Mouse (Mus musculus) erythroblast, embryonic 14.5 days (primary cell): ENCODE measurements around the gene Ltc4s. TPM values are rescaled to one million over a fixed set of nuclear protein-coding genes. Genes with fewer than 3 reads are reported as not detected.

ENCODE experiments used
- H3K27me3 ChIP-seq: 2 replicates; pipeline ENCODE4 v1.6.1; 2012; ENCODE audit warnings: inconsistent platforms; ENCODE audit not compliant: control insufficient read depth
- H3K36me3 ChIP-seq: 2 replicates; pipeline ENCODE4 v1.6.1; 2012; ENCODE audit warnings: mild to moderate bottlenecking, inconsistent platforms; ENCODE audit not compliant: control insufficient read depth
- H3K4me1 ChIP-seq: 2 replicates; pipeline ENCODE4 v1.6.1; 2012; ENCODE audit warnings: inconsistent platforms; ENCODE audit not compliant: control insufficient read depth
- H3K4me3 ChIP-seq: replicated peaks from 2 replicates; pipeline ENCODE3; 2012; ENCODE audit warnings: moderate library complexity, mild to moderate bottlenecking, inconsistent platforms
- H3K9me3 ChIP-seq: 2 replicates; pipeline ENCODE4 v1.6.1; 2012; ENCODE audit warnings: low read length, inconsistent platforms, mixed read lengths; ENCODE audit not compliant: control insufficient read depth
- GATA1 ChIP-seq: IDR thresholded peaks from 2 replicates; pipeline ENCODE4 v1.6.1; 2012; ENCODE audit warnings: low read length, inconsistent platforms, mixed read lengths
- TAL1 ChIP-seq: IDR thresholded peaks from 3 replicates; pipeline ENCODE4 v1.6.1; 2012; ENCODE audit warnings: low read length, inconsistent platforms, mixed read lengths
- polyA plus RNA-seq: library from polyadenylated mRNA; stranded (reverse); fragments of >175 nt; gene quantifications from 2 replicates; pipeline ENCODE4 v1.2.3, GENCODE M21; 2012

Gene Ltc4s
- polyA plus RNA-seq, 1 experiment = not detected

- peaks cover 6% of the 10 kb centered on the region for H3K4me1 ChIP-seq
- peaks cover 12% of the 10 kb centered on the region for H3K36me3 ChIP-seq
- TF ChIP-seq GATA1 (no peak), TAL1 (no peak)
Observed at GRCm38 (mm10) chr11:50272819-50273218, 34.4 kb upstream of the Ltc4s start.

DNA sequence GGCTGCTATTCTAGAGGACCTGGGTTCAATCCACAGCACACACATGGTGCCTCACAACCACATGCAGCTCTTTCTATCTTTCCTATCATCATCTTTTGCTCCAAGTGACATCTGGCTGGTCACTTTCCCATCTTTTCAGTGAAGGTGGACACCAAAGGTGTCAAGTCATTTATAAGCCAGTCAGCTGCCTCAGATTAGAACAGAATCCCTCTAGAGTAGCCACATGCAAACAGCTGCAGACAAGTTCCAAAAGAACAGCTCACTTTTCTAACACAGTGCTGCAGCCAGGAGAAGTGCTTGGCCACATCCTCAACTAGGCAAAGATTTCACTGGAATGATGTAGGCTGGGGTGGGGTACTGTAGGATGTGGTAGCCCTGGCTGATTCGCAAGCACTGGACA, 31.5 kb upstream of the Ltc4s start:
- TF ChIP-seq TAL1 (no peak), GATA1 (no peak)
- H3K9me3 ChIP-seq = no peaks in the 10 kb centered on the region
- H3K27me3 ChIP-seq = no peaks in the 10 kb centered on the region
- peaks cover 33% of the 10 kb centered on the region for H3K36me3 ChIP-seq
- no peak overlapping the region for H3K4me3 ChIP-seq
- peaks cover 2% of the 10 kb centered on the region; the same call in 1 of the 2 replicates for H3K4me1 ChIP-seq

More at GRCm38 (mm10) chr11:50272819-50273218, 34.4 kb upstream of the Ltc4s start:
- H3K9me3 ChIP-seq = no peaks in the 10 kb centered on the region
- H3K27me3 ChIP-seq = no peaks in the 10 kb centered on the region
- H3K4me3 ChIP-seq = no peak overlapping the region

- Histone ChIP-seq H3K9me3 (no peaks in the 10 kb centered on the region), H3K4me3 (no peak overlapping the region), H3K36me3 (peaks cover 41% of the 10 kb centered on the region), H3K27me3 (no peaks in the 10 kb centered on the region), H3K4me1 (peaks cover 2% of the 10 kb centered on the region; the same call in 1 of the 2 replicates)
- TF ChIP-seq GATA1 (no peak), TAL1 (no peak)
Observed at GRCm38 (mm10) chr11:50269163-50269562, 30.7 kb upstream of the Ltc4s start.

DNA sequence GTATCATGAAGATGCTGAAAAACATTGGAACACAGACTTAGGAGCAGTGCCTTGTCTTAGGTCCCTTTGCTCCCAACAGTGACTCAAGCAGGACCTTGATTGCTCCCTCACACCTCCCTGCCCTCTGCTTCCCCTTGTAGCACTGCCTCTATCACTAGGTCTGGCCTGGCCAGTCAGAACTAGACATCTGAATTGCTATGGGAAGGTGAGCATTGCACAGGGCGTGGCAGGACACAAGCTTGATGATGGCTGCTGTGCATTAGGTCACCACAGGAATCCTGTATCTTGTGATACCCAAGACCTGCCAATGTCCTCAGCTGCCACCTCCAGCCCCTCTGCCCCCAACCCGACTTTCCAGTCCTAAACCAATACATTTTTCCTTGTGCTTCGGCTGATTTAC, 28.6 kb upstream of the Ltc4s start:
- H3K9me3 ChIP-seq = no peaks in the 10 kb centered on the region
- no peak overlapping the region for H3K4me3 ChIP-seq
- peaks cover 2% of the 10 kb centered on the region; the same call in 1 of the 2 replicates for H3K4me1 ChIP-seq
- no peaks in the 10 kb centered on the region for H3K27me3 ChIP-seq
- peaks cover 57% of the 10 kb centered on the region for H3K36me3 ChIP-seq
- TF ChIP-seq GATA1 = no peak
- TF ChIP-seq TAL1 = no peak

- Histone ChIP-seq H3K36me3 (peaks cover 68% of the 10 kb centered on the region), H3K4me3 (no peak overlapping the region), H3K27me3 (no peaks in the 10 kb centered on the region), H3K9me3 (no peaks in the 10 kb centered on the region), H3K4me1 (peaks cover 2% of the 10 kb centered on the region; the same call in 1 of the 2 replicates)
- TF ChIP-seq GATA1 (no peak), TAL1 (no peak)
Observed at GRCm38 (mm10) chr11:50265931-50266330, 27.5 kb upstream of the Ltc4s start.

- TF ChIP-seq TAL1 = no peak
- TF ChIP-seq GATA1 = no peak
- Histone ChIP-seq H3K4me1 (peaks cover 2% of the 10 kb centered on the region; the same call in 1 of the 2 replicates), H3K36me3 (peaks cover 92% of the 10 kb centered on the region), H3K4me3 (no peak overlapping the region), H3K27me3 (no peaks in the 10 kb centered on the region), H3K9me3 (no peaks in the 10 kb centered on the region)
Observed at GRCm38 (mm10) chr11:50263198-50263597, 24.8 kb upstream of the Ltc4s start.

DNA sequence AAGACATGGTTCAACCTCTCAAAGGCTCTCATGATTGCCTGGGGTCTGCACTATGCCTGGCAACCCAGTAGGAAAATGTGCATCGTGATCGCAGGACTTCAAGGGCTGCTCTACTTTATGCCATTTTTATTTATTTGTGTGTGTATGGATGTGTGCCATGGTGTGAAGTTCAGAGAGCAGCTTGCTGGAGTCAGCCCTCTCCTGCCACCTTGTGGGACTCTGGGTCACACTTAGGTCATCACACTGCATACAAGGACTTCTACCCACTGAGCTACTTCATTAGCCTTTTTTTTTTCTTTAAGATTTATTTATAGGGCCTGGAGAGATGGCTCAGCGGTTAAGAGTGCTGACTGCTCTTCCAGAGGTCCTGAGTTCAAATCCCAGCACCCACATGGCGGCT, 23.6 kb upstream of the Ltc4s start:
- Histone ChIP-seq H3K4me3 (no peak overlapping the region), H3K4me1 (no peaks in the 10 kb centered on the region; the same call in 1 of the 2 replicates)

DNA sequence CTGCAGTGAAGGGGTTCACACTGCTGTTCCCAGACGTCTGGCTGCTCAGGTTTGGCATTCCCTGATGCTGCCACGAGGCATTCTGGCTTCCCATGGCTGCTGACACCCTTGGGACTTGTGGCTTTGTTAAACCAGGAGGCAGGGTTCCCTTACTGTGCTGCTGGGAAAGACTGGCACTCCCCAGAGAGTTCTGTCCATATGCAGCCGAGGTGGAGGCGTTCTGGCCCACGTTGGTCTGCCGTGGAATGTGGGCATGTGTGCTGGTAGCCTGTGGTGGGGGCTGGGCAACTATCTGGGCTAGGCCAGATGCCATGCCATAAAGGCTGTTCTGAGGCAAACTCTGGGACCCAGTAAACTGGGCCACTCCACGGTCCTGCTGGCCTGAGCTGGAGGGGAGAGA, 19.9 kb upstream of the Ltc4s start:
- no peak for TF ChIP-seq GATA1
- TF ChIP-seq TAL1 = no peak
- Histone ChIP-seq H3K4me1 (no peaks in the 10 kb centered on the region; the same call in 1 of the 2 replicates), H3K36me3 (peaks cover 71% of the 10 kb centered on the region), H3K27me3 (no peaks in the 10 kb centered on the region), H3K9me3 (no peaks in the 10 kb centered on the region), H3K4me3 (no peak overlapping the region)

More for the DNA sequence above, 23.6 kb upstream of the Ltc4s start:
- Histone ChIP-seq H3K27me3 (no peaks in the 10 kb centered on the region), H3K36me3 (peaks cover 94% of the 10 kb centered on the region), H3K9me3 (no peaks in the 10 kb centered on the region)
- TF ChIP-seq TAL1 (no peak), GATA1 (no peak)

GRCm38 (mm10) chr11:50256615-50257014, 18.2 kb upstream of the Ltc4s start:
- Histone ChIP-seq H3K4me3 (no peak overlapping the region), H3K9me3 (no peaks in the 10 kb centered on the region), H3K36me3 (peaks cover 57% of the 10 kb centered on the region), H3K4me1 (no peaks in the 10 kb centered on the region; the same call in 1 of the 2 replicates), H3K27me3 (no peaks in the 10 kb centered on the region)
- no peak for TF ChIP-seq TAL1
- TF ChIP-seq GATA1 = no peak
